ENCODE assay signal across 17 mouse cellular contexts in the genomic region with DNA sequence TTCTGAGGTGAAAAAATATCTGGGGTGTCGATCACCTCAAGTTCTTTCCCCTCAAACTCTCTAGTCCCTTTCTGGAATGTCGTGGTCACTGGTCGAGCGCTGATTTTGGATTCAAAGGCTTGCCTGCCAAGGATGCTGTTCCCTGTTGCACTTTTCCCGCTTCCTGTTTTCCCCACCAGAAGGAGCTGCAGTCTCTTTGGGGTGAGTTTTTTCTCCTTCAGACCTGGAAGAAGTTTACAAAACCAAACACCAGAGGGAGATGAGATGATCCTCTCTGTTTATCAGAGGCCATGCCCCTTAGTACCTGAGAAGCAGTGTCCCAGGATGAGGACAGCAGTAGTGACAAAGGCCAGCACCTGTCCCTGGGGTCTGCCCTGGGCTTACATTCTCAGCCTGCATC. TPM values are rescaled to one million over a fixed set of nuclear protein-coding genes. Genes with fewer than 3 reads are reported as not detected.
DNase-seq lines count a peak whose midpoint lies in the region; ATAC-seq and TF ChIP-seq lines count a peak whose summit lies in the region.
"Had no signal": no experiment of that assay in that cellular context is flagged by ENCODE, and none has a peak within 500 bp of the region (broad histone marks: within the 10 kb centered on the region; RNA-seq: fewer than 3 reads in every experiment).

No protein-coding gene starts in this region.

- intact Hi-C loops in gastrocnemius, adult 2 months (cut with DNase I): loop anchor here (5.0 kb wide), 1 partner anchor 45 kb away; a partner anchor contains a TSS
- intact Hi-C loops in gastrocnemius, postnatal 14 days (cut with DNase I; ENCODE audit: low total_unique reads): no loop called here

- no peak overlapping the region for H3K9ac ChIP-seq in intestine, postnatal 0 days (ENCODE audit: low read depth, low read length)
- H3K9ac ChIP-seq in intestine, embryonic 15.5 days: no peak overlapping the region
- no peak overlapping the region for H3K9ac ChIP-seq in lung, postnatal 0 days (replicated peaks; ENCODE audit: low read depth)
- no peak overlapping the region for H3K9ac ChIP-seq in stomach, postnatal 0 days (ENCODE audit: low read length)
- H3K9ac ChIP-seq: hindbrain, embryonic 14.5 days; limb, embryonic 13.5 days had no signal

- no peaks in the 10 kb centered on the region for H3K27me3 ChIP-seq in intestine, postnatal 0 days (replicated peaks; ENCODE audit: control insufficient read depth, insufficient read depth, low read length)
- no peaks in the 10 kb centered on the region for H3K27me3 ChIP-seq in intestine, embryonic 15.5 days (replicated peaks)
- no peaks in the 10 kb centered on the region for H3K27me3 ChIP-seq in lung, postnatal 0 days (replicated peaks; ENCODE audit: insufficient read depth, low read length)
- no peaks in the 10 kb centered on the region for H3K27me3 ChIP-seq in stomach, postnatal 0 days (ENCODE audit: control insufficient read depth, insufficient read depth, low read length)
- H3K27me3 ChIP-seq: limb, embryonic 13.5 days had no signal

- no peaks in the 10 kb centered on the region for H3K9me3 ChIP-seq in intestine, postnatal 0 days (ENCODE audit: control insufficient read depth)
- H3K9me3 ChIP-seq in intestine, embryonic 15.5 days: no peaks in the 10 kb centered on the region
- no peaks in the 10 kb centered on the region for H3K9me3 ChIP-seq in lung, postnatal 0 days (ENCODE audit: low read length)
- H3K9me3 ChIP-seq in stomach, postnatal 0 days (ENCODE audit: control insufficient read depth, low read length): no peaks in the 10 kb centered on the region
- H3K9me3 ChIP-seq: limb, embryonic 13.5 days had no signal

- H3K4me2 ChIP-seq in intestine, postnatal 0 days (replicated peaks; ENCODE audit: low read depth): no peak overlapping the region
- no peak overlapping the region for H3K4me2 ChIP-seq in intestine, embryonic 15.5 days (replicated peaks)
- no peak overlapping the region for H3K4me2 ChIP-seq in lung, postnatal 0 days (replicated peaks; ENCODE audit: low read depth, low read length)
- H3K4me2 ChIP-seq in stomach, postnatal 0 days (replicated peaks; ENCODE audit: low read depth): no peak overlapping the region
- H3K4me2 ChIP-seq: hindbrain, embryonic 14.5 days; limb, embryonic 13.5 days had no signal

- WGBS in intestine, postnatal 0 days: 66% methylated on average over 5 of the region's 5 CpGs
- 66% methylated on average over 5 of the region's 5 CpGs for whole genome bisulfite sequencing in intestine, embryonic 15.5 days
- 67% methylated on average over 5 of the region's 5 CpGs for WGBS in lung, postnatal 0 days
- WGBS in lung, adult 2 months: 51% methylated on average over 5 of the region's 5 CpGs
- WGBS in stomach, postnatal 0 days: 73% methylated on average over 5 of the region's 5 CpGs

- no peaks in the 10 kb centered on the region for H3K36me3 ChIP-seq in intestine, postnatal 0 days (ENCODE audit: control insufficient read depth, insufficient read depth)
- H3K36me3 ChIP-seq in intestine, embryonic 15.5 days: no peaks in the 10 kb centered on the region
- H3K36me3 ChIP-seq in lung, postnatal 0 days (ENCODE audit: insufficient read depth, low read length): no peaks in the 10 kb centered on the region
- no peaks in the 10 kb centered on the region for H3K36me3 ChIP-seq in stomach, postnatal 0 days (ENCODE audit: control insufficient read depth, insufficient read depth, low read length)
- H3K36me3 ChIP-seq: limb, embryonic 13.5 days had no signal

- H3K4me3 ChIP-seq in gastrocnemius, adult 2 months: no peak overlapping the region
- no peak overlapping the region for H3K4me3 ChIP-seq in intestine, postnatal 0 days (ENCODE audit: low read depth, low read length)
- no peak overlapping the region for H3K4me3 ChIP-seq in intestine, embryonic 15.5 days (replicated peaks)
- no peak overlapping the region for H3K4me3 ChIP-seq in lung, postnatal 0 days (ENCODE audit: low read depth, low read length)
- no peak overlapping the region for H3K4me3 ChIP-seq in lung, adult 2 months (replicated peaks; ENCODE audit: extremely low read depth, low read depth, low read length)
- H3K4me3 ChIP-seq in stomach, postnatal 0 days (ENCODE audit: low read depth, low read length): no peak overlapping the region
- H3K4me3 ChIP-seq: limb, embryonic 13.5 days; myocyte had no signal

- no peak for DNase-seq in gastrocnemius, adult 2 months
- no peak for DNase-seq in gastrocnemius, postnatal 14 days
- DNase-seq in lung, postnatal 0 days (ENCODE audit: low spot score): no peak
- DNase-seq in lung, adult 2 months: no peak
- no peak for DNase-seq in stomach, postnatal 0 days (ENCODE audit: low spot score)
- no peak for DNase-seq in frontal cortex, postnatal 36 days (ENCODE audit: low spot score in 2 of 2)
- DNase-seq: cerebellum, adult 11 months; cerebellum, postnatal 36 days had no signal

- no peak for TF ChIP-seq EP300 in lung, postnatal 0 days (IDR thresholded peaks at IDR 0.05)
- TF ChIP-seq EP300 in stomach, postnatal 0 days (optimal IDR thresholded peaks at IDR 0.05): no peak

- no peak for ATAC-seq in intestine, postnatal 0 days
- ATAC-seq in intestine, embryonic 15.5 days: no peak
- no peak for ATAC-seq in lung, postnatal 0 days
- no peak for ATAC-seq in stomach, postnatal 0 days (ENCODE audit: low FRiP score, low TSS enrichment)

- no peaks in the 10 kb centered on the region for H3K4me1 ChIP-seq in intestine, postnatal 0 days (replicated peaks; ENCODE audit: control insufficient read depth, insufficient read depth, low read length)
- no peaks in the 10 kb centered on the region for H3K4me1 ChIP-seq in intestine, embryonic 15.5 days (replicated peaks)
- 0 out of 2 replicates have a peak, but pooled peaks cover 4% of the 10 kb centered on the region for H3K4me1 ChIP-seq in lung, postnatal 0 days (ENCODE audit: insufficient read depth, low read depth, low read length)
- peaks cover 29% of the 10 kb centered on the region for H3K4me1 ChIP-seq in lung, adult 2 months (ENCODE audit: control insufficient read depth, insufficient read depth, low read length)
- H3K4me1 ChIP-seq in stomach, postnatal 0 days (replicated peaks; ENCODE audit: control insufficient read depth, insufficient read depth): no peaks in the 10 kb centered on the region
- H3K4me1 ChIP-seq: limb, embryonic 13.5 days had no signal

- H3K27ac ChIP-seq in gastrocnemius, adult 2 months: peak overlapping the region; percentile 87
- no peak overlapping the region for H3K27ac ChIP-seq in intestine, postnatal 0 days (ENCODE audit: low read depth, low read length)
- H3K27ac ChIP-seq in intestine, embryonic 15.5 days: no peak overlapping the region; the same call in 1 of the 2 replicates
- H3K27ac ChIP-seq in lung, postnatal 0 days (ENCODE audit: low read length): no peak overlapping the region
- H3K27ac ChIP-seq in stomach, postnatal 0 days (replicated peaks): no peak overlapping the region
- H3K27ac ChIP-seq: hindbrain, embryonic 14.5 days; limb, embryonic 13.5 days had no signal

- TF ChIP-seq CTCF in gastrocnemius, adult 2 months (IDR thresholded peaks at IDR 0.05): no peak
- TF ChIP-seq CTCF in intestine, postnatal 0 days (IDR thresholded peaks at IDR 0.05; ENCODE audit: low read depth): peak; percentile 60
- peak; percentile 39 for TF ChIP-seq CTCF in lung, postnatal 0 days (IDR thresholded peaks at IDR 0.05)
- TF ChIP-seq CTCF in lung, adult 2 months (IDR thresholded peaks at IDR 0.05; ENCODE audit: insufficient read depth, low read length): no peak
- TF ChIP-seq CTCF in stomach, postnatal 0 days (IDR thresholded peaks at IDR 0.05; ENCODE audit: low read depth): peak; percentile 52

- no peak for TF ChIP-seq POLR2A in lung, adult 2 months (IDR thresholded peaks at IDR 0.05; ENCODE audit: borderline replicate concordance, extremely low read depth, low read depth, low read length)

RNA-seq across cellular contexts. Expression of a gene that starts 5.4 kb away (rescaled TPM):
- 10 to 100 TPM in 1 of 2 experiments, 1 to 10 TPM in 1; 8.4 to 13.8 TPM for total RNA-seq in gastrocnemius, adult 2 months (2021)
- 10 to 100 TPM; 21.8 to 22.0 TPM for total RNA-seq in gastrocnemius, postnatal 14 days (2021)
- polyA plus RNA-seq in intestine, postnatal 0 days (2015; fragmentation: Nextera tagmentation; extraction: Ambion mirVana): 13.6 and 15.8 TPM in 2 replicates
- 20.4 and 21.1 TPM in 2 replicates for polyA plus RNA-seq in intestine, embryonic 15.5 days (2015; fragmentation: Nextera tagmentation; extraction: Ambion mirVana)
- 75.4 and 91.2 TPM in 2 replicates for polyA plus RNA-seq in lung, postnatal 0 days (2015; fragmentation: Nextera tagmentation; extraction: Ambion mirVana)
- 23.5 and 40.1 TPM in 2 replicates for polyA plus RNA-seq in lung, adult 2 months (2012; rRNA removed)
- 11.3 and 13.0 TPM in 2 replicates for polyA plus RNA-seq in stomach, postnatal 0 days (2015; fragmentation: Nextera tagmentation; extraction: Ambion mirVana)
- polyA plus RNA-seq: myocyte had no signal

RNA-seq across cellular contexts. Expression of a gene that starts 15.8 kb away (rescaled TPM):
- under 1 TPM in 1 of 2 experiments, not detected in 1; 0.84 TPM for total RNA-seq in gastrocnemius, adult 2 months (2021)
- total RNA-seq in gastrocnemius, postnatal 14 days (2021): 1 to 10 TPM; 1.8 to 4.3 TPM
- polyA plus RNA-seq in intestine, postnatal 0 days (2015; fragmentation: Nextera tagmentation; extraction: Ambion mirVana): 1.3 and 2.3 TPM in 2 replicates
- 5.6 and 5.7 TPM in 2 replicates for polyA plus RNA-seq in intestine, embryonic 15.5 days (2015; fragmentation: Nextera tagmentation; extraction: Ambion mirVana)
- 2.2 and 6.0 TPM in 2 replicates for polyA plus RNA-seq in lung, postnatal 0 days (2015; fragmentation: Nextera tagmentation; extraction: Ambion mirVana)
- polyA plus RNA-seq in lung, adult 2 months (2012; rRNA removed): 1.8 TPM in 1 of 2 replicates, not detected in the other
- polyA plus RNA-seq in stomach, postnatal 0 days (2015; fragmentation: Nextera tagmentation; extraction: Ambion mirVana): 0.59 TPM in 1 of 2 replicates, not detected in the other
- polyA plus RNA-seq: embryonic facial prominence, embryonic 11.5 days; myocyte had no signal

RNA-seq across cellular contexts. Expression of a gene that starts 15.8 kb away (rescaled TPM):
- not detected for total RNA-seq in gastrocnemius, adult 2 months (2021)
- total RNA-seq in gastrocnemius, postnatal 14 days (2021): not detected
- 0.09 and 0.16 TPM in 2 replicates for polyA plus RNA-seq in intestine, postnatal 0 days (2015; fragmentation: Nextera tagmentation; extraction: Ambion mirVana)
- polyA plus RNA-seq in intestine, embryonic 15.5 days (2015; fragmentation: Nextera tagmentation; extraction: Ambion mirVana): 0.18 and 0.30 TPM in 2 replicates
- 0.14 and 0.21 TPM in 2 replicates for polyA plus RNA-seq in lung, postnatal 0 days (2015; fragmentation: Nextera tagmentation; extraction: Ambion mirVana)
- polyA plus RNA-seq in lung, adult 2 months (2012; rRNA removed): 0.72 and 1.2 TPM in 2 replicates
- not detected in 2 replicates for polyA plus RNA-seq in stomach, postnatal 0 days (2015; fragmentation: Nextera tagmentation; extraction: Ambion mirVana)
- total RNA-seq: gastrocnemius, postnatal 4 days; left cerebral cortex, adult 18-20 months had no signal
- polyA plus RNA-seq: embryonic facial prominence, embryonic 11.5 days; hindbrain, embryonic 14.5 days; limb, embryonic 13.5 days; lung, embryonic 16.5 days; myocyte had no signal

RNA-seq across cellular contexts. Expression of a gene that starts 18.3 kb away (rescaled TPM):
- total RNA-seq in gastrocnemius, adult 2 months (2021): 1 to 10 TPM; 3.6 to 5.5 TPM
- total RNA-seq in gastrocnemius, postnatal 14 days (2021): 10 to 100 TPM; 10.7 to 12.5 TPM
- polyA plus RNA-seq in intestine, postnatal 0 days (2015; fragmentation: Nextera tagmentation; extraction: Ambion mirVana): 9.6 and 11.3 TPM in 2 replicates
- polyA plus RNA-seq in intestine, embryonic 15.5 days (2015; fragmentation: Nextera tagmentation; extraction: Ambion mirVana): 20.7 and 22.8 TPM in 2 replicates
- 129 and 151 TPM in 2 replicates for polyA plus RNA-seq in lung, postnatal 0 days (2015; fragmentation: Nextera tagmentation; extraction: Ambion mirVana)
- polyA plus RNA-seq in lung, adult 2 months (2012; rRNA removed): 40.8 and 58.9 TPM in 2 replicates
- polyA plus RNA-seq in stomach, postnatal 0 days (2015; fragmentation: Nextera tagmentation; extraction: Ambion mirVana): 8.0 and 8.5 TPM in 2 replicates
- polyA plus RNA-seq: myocyte had no signal

RNA-seq across cellular contexts. Expression of a gene that starts 26.7 kb away (rescaled TPM):
- 1 to 10 TPM; 1.1 to 1.2 TPM for total RNA-seq in gastrocnemius, adult 2 months (2021)
- 1 to 10 TPM; 1.6 to 2.2 TPM for total RNA-seq in gastrocnemius, postnatal 14 days (2021)
- polyA plus RNA-seq in intestine, postnatal 0 days (2015; fragmentation: Nextera tagmentation; extraction: Ambion mirVana): 9.9 and 10.2 TPM in 2 replicates
- 16.9 and 18.0 TPM in 2 replicates for polyA plus RNA-seq in intestine, embryonic 15.5 days (2015; fragmentation: Nextera tagmentation; extraction: Ambion mirVana)
- 14.2 and 15.1 TPM in 2 replicates for polyA plus RNA-seq in lung, postnatal 0 days (2015; fragmentation: Nextera tagmentation; extraction: Ambion mirVana)
- polyA plus RNA-seq in lung, adult 2 months (2012; rRNA removed): 2.8 and 5.2 TPM in 2 replicates
- polyA plus RNA-seq in stomach, postnatal 0 days (2015; fragmentation: Nextera tagmentation; extraction: Ambion mirVana): 3.2 and 3.5 TPM in 2 replicates

Comparison
In these comparisons a context has a peak if more than half of its experiments do, and no peak if none do; other contexts are left out.
1. CTCF ChIP-seq: peak in intestine, postnatal 0 days (single experiment), lung, postnatal 0 days (single experiment) and stomach, postnatal 0 days (single experiment); none in gastrocnemius, adult 2 months (single experiment) and lung, adult 2 months (single experiment).